Mouse (Mus musculus) lung, adult 2 months (tissue): ENCODE data around the gene Scyl2.

Source experiments
- CTCF ChIP-seq: fragments of 200-500 bp; IDR thresholded peaks from 2 replicates; pipeline ENCODE4 v1.5.1; 2011; ENCODE audit warnings: mild to moderate bottlenecking, low read length, control low read depth; ENCODE audit not compliant: insufficient read depth
- POLR2A ChIP-seq: fragments of 200-500 bp; IDR thresholded peaks from 2 replicates; pipeline ENCODE4 v1.6.1; 2011; ENCODE audit warnings: low read depth, mild to moderate bottlenecking, control low read depth, low read length, borderline replicate concordance; ENCODE audit errors: extremely low read depth

DNA sequence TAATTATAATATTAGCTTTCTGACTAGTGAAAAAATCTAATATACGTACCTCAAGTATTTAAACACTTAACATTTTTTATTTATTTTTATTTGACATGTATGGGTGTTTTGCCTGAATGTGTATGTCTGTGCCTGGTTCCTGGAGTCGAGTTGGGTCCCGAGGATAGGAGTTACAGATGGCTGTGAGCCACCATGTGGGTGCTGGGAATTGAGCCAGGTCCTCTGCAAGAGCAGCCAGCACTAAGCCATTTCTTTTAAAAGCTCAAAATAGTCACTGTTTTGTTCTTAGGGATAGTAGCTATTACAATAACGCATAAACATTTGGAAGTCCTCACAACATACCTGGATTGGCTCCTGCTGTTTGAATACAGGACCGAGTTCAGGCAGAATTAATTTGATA, 29.7 kb downstream of the Scyl2 start:
- no peak for TF ChIP-seq POLR2A
- TF ChIP-seq CTCF: no peak
